Mouse (Mus musculus) stomach, postnatal 0 days (tissue): Measurements from ENCODE around the gene H2-M11.

Experiments used
- CTCF ChIP-seq: IDR thresholded peaks from 2 replicates; pipeline ENCODE4 v1.5.1; 2016; ENCODE audit warnings: antibody characterized with exemption, low read depth, mild to moderate bottlenecking, moderate library complexity
- EP300 ChIP-seq: optimal IDR thresholded peaks from 2 replicates; pipeline ENCODE3; 2016; ENCODE audit warnings: antibody characterized with exemption

- no peak for TF ChIP-seq CTCF
- no peak for TF ChIP-seq EP300
These were observed 43.0 kb upstream of the H2-M11 start for GRCm38 (mm10) chr17:36503910-36504309.
